Mouse (Mus musculus) liver, embryonic 11.5 days (tissue): ENCODE measurements around the gene Cst6. TPM values are rescaled to one million over a fixed set of nuclear protein-coding genes. Genes with fewer than 3 reads are reported as not detected.

Source experiments
- ATAC-seq: fragments of 200-750 bp; cut with Nextera tagmentation; replicated peaks from 2 replicates; pipeline ENCODE4 v1.8.0; 2017; ENCODE audit warnings: moderate number of reproducible peaks, mild to moderate bottlenecking, moderate TSS enrichment, moderate library complexity; ENCODE audit not compliant: low FRiP score
- DNase-seq: peaks from one replicate; pipeline ENCODE4 v3.0.0-alpha.2; 2017; ENCODE audit warnings: low spot score
- H3K27ac ChIP-seq: fragments of 300-500 bp; sonication (generic); 2 replicates; pipeline ENCODE4 v1.5.1; 2014; ENCODE audit warnings: mild to moderate bottlenecking, low read depth, low read length, control low read depth
- H3K27me3 ChIP-seq: fragments of 300-500 bp; sonication (generic); replicated peaks from 2 replicates; pipeline ENCODE4 v1.6.1; 2014; ENCODE audit warnings: low read length, mixed read lengths; ENCODE audit not compliant: control insufficient read depth, insufficient read depth
- H3K36me3 ChIP-seq: fragments of 300-500 bp; sonication (generic); 2 replicates; pipeline ENCODE4 v1.6.1; 2014; ENCODE audit warnings: mild to moderate bottlenecking, low read length, moderate library complexity, mixed read lengths; ENCODE audit not compliant: control insufficient read depth, insufficient read depth
- H3K4me1 ChIP-seq: fragments of 300-500 bp; sonication (generic); replicated peaks from 2 replicates; pipeline ENCODE4 v1.6.1; 2014; ENCODE audit warnings: low read length, mixed read lengths; ENCODE audit not compliant: control insufficient read depth, insufficient read depth
- H3K4me2 ChIP-seq: fragments of 300-500 bp; sonication (generic); 2 replicates; pipeline ENCODE4 v1.6.1; 2014; ENCODE audit warnings: mild to moderate bottlenecking, control low read depth, moderate library complexity
- H3K4me3 ChIP-seq: fragments of 300-500 bp; sonication (generic); 2 replicates; pipeline ENCODE4 v1.5.1; 2014; ENCODE audit warnings: low read depth, low read length, control low read depth
- H3K9ac ChIP-seq: fragments of 300-500 bp; sonication (generic); 2 replicates; pipeline ENCODE4 v1.6.1; 2014; ENCODE audit warnings: low read depth, low read length, control low read depth
- H3K9me3 ChIP-seq: fragments of 300-500 bp; sonication (generic); 2 replicates; pipeline ENCODE4 v1.6.1; 2016; ENCODE audit warnings: low read length, inconsistent platforms, mixed read lengths; ENCODE audit not compliant: control insufficient read depth
- WGBS: fragments of 180-500 bp; shearing (Covaris S2); extraction: QIAGEN DNeasy Blood & Tissue Kit; methylation state at CpG from one replicate; pipeline ENCODE4 v1.1.7; 2014; 5-methylcytosine and 5-hydroxymethylcytosine counted together
- polyA plus RNA-seq: library from polyadenylated mRNA; unstranded; fragments of >200 nt; fragmentation: Nextera tagmentation; extraction: Ambion mirVana; gene quantifications from 2 replicates; pipeline ENCODE4 v1.2.1, GENCODE M21; 2014

Cst6 gene
- polyA plus RNA-seq, 1 experiment from 2014 or later: not detected

GRCm38 (mm10) chr19:5341360-5341759 is 8.0 kb downstream of the Cst6 start:
- no peaks in the 10 kb centered on the region for H3K36me3 ChIP-seq
- 86% methylated on average over 7 of the region's 7 CpGs for WGBS
- H3K9ac ChIP-seq: no peak overlapping the region
- H3K27me3 ChIP-seq: no peaks in the 10 kb centered on the region
- ATAC-seq (no peak), DNase-seq (no peak)
- no peak overlapping the region for H3K27ac ChIP-seq
- no peak overlapping the region for H3K4me2 ChIP-seq
- H3K4me1 ChIP-seq: no peaks in the 10 kb centered on the region
- H3K9me3 ChIP-seq: no peaks in the 10 kb centered on the region
- no peak overlapping the region for H3K4me3 ChIP-seq

- no peaks in the 10 kb centered on the region for H3K27me3 ChIP-seq
- H3K4me2 ChIP-seq: no peak overlapping the region
- DNase-seq (peak; percentile 53), ATAC-seq (no peak)
- 17% methylated on average over 5 of the region's 5 CpGs for WGBS
- H3K4me3 ChIP-seq: no peak overlapping the region
- no peaks in the 10 kb centered on the region for H3K9me3 ChIP-seq
- H3K36me3 ChIP-seq: no peaks in the 10 kb centered on the region
- H3K27ac ChIP-seq: no peak overlapping the region
- no peak overlapping the region for H3K9ac ChIP-seq
- no peaks in the 10 kb centered on the region for H3K4me1 ChIP-seq
Observed at GRCm38 (mm10) chr19:5337975-5338374, 11.4 kb downstream of the Cst6 start.

GRCm38 (mm10) chr19:5335441-5335840 is 13.9 kb downstream of the Cst6 start, which contains the start of gene Catsper1:
Gene Catsper1 (plus strand): TSS chr19:5335741.
- ATAC-seq (no peak), DNase-seq (no peak)
- H3K4me2 ChIP-seq: no peak within 1 kb of the TSS
- H3K9me3 ChIP-seq: no peaks in the 10 kb centered on the region
- WGBS: 80% methylated on average over 6 of the region's 6 CpGs
- H3K27me3 ChIP-seq: no peaks in the 10 kb centered on the region
- H3K27ac ChIP-seq: no peak within 1 kb of the TSS
- no peaks in the 10 kb centered on the region for H3K36me3 ChIP-seq
- no peak within 1 kb of the TSS for H3K4me3 ChIP-seq
- no peaks in the 10 kb centered on the region for H3K4me1 ChIP-seq
- H3K9ac ChIP-seq: no peak within 1 kb of the TSS

DNA sequence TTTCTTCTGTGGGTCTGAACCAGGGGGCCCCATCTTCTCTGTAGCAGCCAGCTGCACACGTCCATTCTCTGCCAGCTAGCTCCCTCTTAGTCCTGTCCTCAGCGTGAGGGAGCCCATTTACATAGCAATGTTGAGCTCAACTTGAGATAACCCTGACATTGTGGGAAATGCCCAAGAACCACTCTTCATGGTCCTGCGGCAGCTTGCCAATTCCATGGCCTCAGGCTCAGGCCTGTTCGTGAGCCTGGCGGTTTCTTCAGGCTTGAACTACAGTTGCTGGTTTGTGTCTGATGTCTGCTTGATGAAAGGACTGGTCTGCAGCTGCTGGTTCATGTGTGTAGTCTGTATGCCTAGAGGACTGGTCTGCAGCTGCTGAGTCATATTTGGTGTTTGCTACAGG is 14.6 kb downstream of the Cst6 start:
- no peaks in the 10 kb centered on the region for H3K4me1 ChIP-seq
- no peak overlapping the region for H3K9ac ChIP-seq
- no peak overlapping the region for H3K4me2 ChIP-seq
- DNase-seq (no peak), ATAC-seq (no peak)
- no peak overlapping the region for H3K4me3 ChIP-seq
- H3K27ac ChIP-seq: no peak overlapping the region
- WGBS: 70% methylated on average over 5 of the region's 5 CpGs
- H3K36me3 ChIP-seq: no peaks in the 10 kb centered on the region
- no peaks in the 10 kb centered on the region for H3K9me3 ChIP-seq
- no peaks in the 10 kb centered on the region for H3K27me3 ChIP-seq

GRCm38 (mm10) chr19:5327970-5328369 is 21.4 kb downstream of the Cst6 start:
- H3K4me1 ChIP-seq: no peaks in the 10 kb centered on the region
- no peaks in the 10 kb centered on the region for H3K36me3 ChIP-seq
- ATAC-seq (no peak), DNase-seq (no peak)
- no peak overlapping the region for H3K9ac ChIP-seq
- no peak overlapping the region for H3K27ac ChIP-seq
- H3K9me3 ChIP-seq: no peaks in the 10 kb centered on the region
- no peak overlapping the region for H3K4me3 ChIP-seq
- H3K27me3 ChIP-seq: no peaks in the 10 kb centered on the region
- WGBS: 74% methylated on average over 19 of the region's 19 CpGs
- no peak overlapping the region for H3K4me2 ChIP-seq

DNA sequence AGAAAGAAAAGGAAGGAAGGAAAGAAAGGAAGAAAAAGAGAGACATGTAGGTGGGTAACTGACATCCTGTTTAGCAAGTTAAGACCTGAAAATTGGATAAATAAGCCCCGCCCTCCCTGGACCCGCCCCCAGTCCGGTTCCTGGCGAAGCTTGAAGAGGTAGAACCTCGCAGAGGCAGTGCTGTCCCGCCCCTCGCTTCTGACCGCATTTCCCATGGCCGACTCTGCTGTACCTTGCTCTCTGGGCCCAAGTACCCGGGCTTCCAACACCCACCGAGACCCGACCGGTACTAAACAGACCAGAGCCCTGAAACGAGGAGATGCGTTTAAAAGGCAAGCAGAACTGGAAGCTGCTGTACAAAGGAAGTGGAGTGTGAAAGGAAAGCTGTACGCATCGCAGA is 25.6 kb downstream of the Cst6 start:
- no peaks in the 10 kb centered on the region for H3K36me3 ChIP-seq
- H3K9me3 ChIP-seq: no peaks in the 10 kb centered on the region
- H3K9ac ChIP-seq: no peak overlapping the region
- no peak overlapping the region for H3K27ac ChIP-seq
- DNase-seq: no peak
- 45% methylated on average over 17 of the region's 17 CpGs for whole genome bisulfite sequencing
- ATAC-seq: no peak
- no peak overlapping the region for H3K4me3 ChIP-seq
- no peaks in the 10 kb centered on the region for H3K27me3 ChIP-seq
- no peak overlapping the region for H3K4me2 ChIP-seq
- no peaks in the 10 kb centered on the region for H3K4me1 ChIP-seq

GRCm38 (mm10) chr19:5313189-5313588 is 36.2 kb downstream of the Cst6 start:
- no peak overlapping the region for H3K4me2 ChIP-seq
- H3K4me1 ChIP-seq: no peaks in the 10 kb centered on the region
- no peak overlapping the region for H3K4me3 ChIP-seq
- ATAC-seq (no peak), DNase-seq (no peak)
- no peaks in the 10 kb centered on the region for H3K9me3 ChIP-seq
- H3K36me3 ChIP-seq: no peaks in the 10 kb centered on the region
- H3K9ac ChIP-seq: no peak overlapping the region
- H3K27me3 ChIP-seq: no peaks in the 10 kb centered on the region; the same call in 1 of the 2 replicates
- WGBS: 85% methylated on average over 8 of the region's 8 CpGs
- no peak overlapping the region for H3K27ac ChIP-seq

DNA sequence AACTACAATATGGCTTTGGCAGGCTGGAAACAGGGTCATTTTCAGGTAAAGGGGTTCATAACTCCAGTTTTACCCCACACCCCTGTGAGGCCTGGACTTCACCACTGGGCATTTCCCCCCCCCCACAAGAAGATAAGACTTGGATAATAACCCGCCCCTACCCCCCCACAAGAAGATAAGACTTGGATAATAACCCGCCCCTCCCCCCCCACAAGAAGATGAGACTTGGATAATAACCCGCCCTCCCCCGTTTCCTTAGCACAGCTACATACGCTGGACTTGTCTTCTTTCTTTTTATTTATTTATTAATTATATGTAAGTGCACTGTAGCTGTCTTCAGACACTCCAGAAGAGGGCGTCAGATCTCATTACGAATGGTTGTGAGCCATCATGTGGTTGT is 40.3 kb downstream of the Cst6 start:
- DNase-seq (no peak), ATAC-seq (no peak)
- H3K4me2 ChIP-seq: no peak overlapping the region
- no peak overlapping the region for H3K27ac ChIP-seq
- H3K4me1 ChIP-seq: 0 out of 2 replicates have a peak, but pooled peaks cover 5% of the 10 kb centered on the region
- no peaks in the 10 kb centered on the region for H3K9me3 ChIP-seq
- no peaks in the 10 kb centered on the region for H3K36me3 ChIP-seq
- WGBS: 76% methylated on average over 7 of the region's 7 CpGs
- no peak overlapping the region for H3K4me3 ChIP-seq
- no peak overlapping the region for H3K9ac ChIP-seq
- H3K27me3 ChIP-seq: peaks cover 17% of the 10 kb centered on the region

DNA sequence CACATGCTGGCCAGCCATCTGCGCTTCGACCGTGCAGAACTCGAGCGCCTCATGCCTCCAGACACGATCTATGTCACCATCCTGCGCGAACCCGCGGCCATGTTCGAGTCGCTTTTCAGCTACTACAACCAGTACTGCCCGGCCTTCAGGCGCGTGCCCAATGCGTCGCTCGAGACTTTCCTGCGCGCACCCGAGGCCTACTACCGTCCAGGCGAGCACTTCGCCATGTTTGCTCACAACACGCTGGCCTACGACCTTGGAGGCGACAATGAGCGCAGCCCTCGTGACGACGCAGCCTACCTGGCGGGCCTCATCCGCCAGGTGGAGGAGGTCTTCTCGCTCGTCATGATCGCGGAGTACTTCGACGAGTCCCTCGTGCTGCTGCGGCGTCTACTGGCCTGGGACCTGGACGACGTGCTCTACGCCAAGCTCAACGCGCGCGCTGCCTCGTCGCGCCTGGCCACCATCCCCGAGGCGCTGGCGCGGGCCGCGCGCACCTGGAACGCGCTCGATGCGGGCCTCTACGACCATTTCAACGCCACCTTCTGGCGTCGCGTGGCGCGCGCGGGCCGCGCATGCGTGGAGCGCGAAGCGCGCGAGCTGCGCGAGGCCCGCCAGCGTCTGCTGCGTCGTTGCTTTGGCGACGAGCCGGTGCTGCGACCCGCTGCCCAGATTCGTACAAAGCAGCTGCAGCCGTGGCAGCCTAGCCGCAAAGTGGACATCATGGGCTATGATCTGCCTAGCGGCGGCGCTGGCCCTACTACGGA is 42.2 kb downstream of the Cst6 start:
- 29% methylated on average over 95 of the region's 98 CpGs for WGBS
- H3K9me3 ChIP-seq: no peaks in the 10 kb centered on the region
- H3K4me1 ChIP-seq: 0 out of 2 replicates have a peak, but pooled peaks cover 5% of the 10 kb centered on the region
- ATAC-seq: no peak
- no peak for DNase-seq
- H3K27ac ChIP-seq: no peak overlapping the region
- peaks cover 17% of the 10 kb centered on the region for H3K27me3 ChIP-seq
- peak overlapping the region; percentile 32 for H3K4me3 ChIP-seq
- no peaks in the 10 kb centered on the region for H3K36me3 ChIP-seq
- no peak overlapping the region for H3K9ac ChIP-seq
- peak overlapping the region; percentile 62 for H3K4me2 ChIP-seq
